Mouse (Mus musculus): ENCODE measurements around the gene Furin. TPM values are rescaled to one million over a fixed set of nuclear protein-coding genes. Genes with fewer than 3 reads are reported as not detected.
"Not testable (repeated sequence)": the region's sequence is repeated elsewhere in the genome, so short reads cannot be mapped to it uniquely, and the experiment has no call there.

Gene Furin
- polyA plus RNA-seq, 1 experiment from 2014 or later: 13.7 TPM

DNA sequence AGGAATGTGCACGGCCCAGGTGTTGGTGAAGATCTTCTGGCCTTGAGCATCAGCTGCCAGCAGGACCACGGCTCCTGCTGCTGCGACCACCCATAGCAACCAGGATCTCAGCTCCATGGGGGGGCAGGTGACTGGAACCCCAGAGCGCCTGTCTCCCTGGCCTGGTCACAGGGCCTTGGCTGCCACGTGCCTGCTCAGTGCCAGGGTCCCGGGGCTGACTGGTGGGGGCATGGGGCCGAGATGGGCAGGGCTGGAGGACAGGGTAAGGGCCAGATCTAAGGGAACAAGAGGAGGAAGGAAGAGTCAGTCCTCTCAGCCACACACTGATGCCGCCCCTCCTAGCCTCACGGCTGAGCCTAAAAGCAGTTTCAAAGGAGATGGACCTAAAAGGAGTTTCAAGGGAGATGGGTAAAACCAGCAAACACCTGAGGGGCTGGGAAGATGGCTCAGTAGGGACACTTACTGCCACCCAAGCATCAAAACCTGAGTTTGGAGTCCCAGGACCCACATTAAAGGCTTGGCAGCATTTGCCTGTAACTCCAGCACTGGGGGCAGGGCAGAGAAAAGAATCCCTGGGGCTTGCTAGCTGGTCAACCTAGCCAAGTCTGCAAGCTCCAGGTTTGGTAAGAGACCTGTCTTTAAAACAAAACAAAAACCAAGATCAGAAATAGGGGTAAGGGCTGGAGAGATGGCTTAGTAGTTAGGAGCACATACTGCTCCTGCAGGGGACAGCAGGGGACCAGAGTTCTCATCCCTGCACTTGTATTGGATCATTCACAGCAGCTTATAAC lies 6.4 kb downstream of the Furin start:
- H3K27ac ChIP-seq: no peak overlapping the region
- H3K27me3 ChIP-seq: no peaks in the 10 kb centered on the region
- 73% methylated on average over 9 of the region's 9 CpGs for WGBS
- H3K36me3 ChIP-seq: peaks cover 39% of the 10 kb centered on the region
- H3K4me2 ChIP-seq: no peak overlapping the region
- H3K4me1 ChIP-seq: peaks cover 38% of the 10 kb centered on the region
- no peak for ATAC-seq (ENCODE audit: insufficient number of reproducible peaks, low FRiP score, low TSS enrichment, low read depth)
- no peaks in the 10 kb centered on the region for H3K9me3 ChIP-seq
- H3K4me3 ChIP-seq: no peak overlapping the region
- H3K9ac ChIP-seq: no peak overlapping the region

DNA sequence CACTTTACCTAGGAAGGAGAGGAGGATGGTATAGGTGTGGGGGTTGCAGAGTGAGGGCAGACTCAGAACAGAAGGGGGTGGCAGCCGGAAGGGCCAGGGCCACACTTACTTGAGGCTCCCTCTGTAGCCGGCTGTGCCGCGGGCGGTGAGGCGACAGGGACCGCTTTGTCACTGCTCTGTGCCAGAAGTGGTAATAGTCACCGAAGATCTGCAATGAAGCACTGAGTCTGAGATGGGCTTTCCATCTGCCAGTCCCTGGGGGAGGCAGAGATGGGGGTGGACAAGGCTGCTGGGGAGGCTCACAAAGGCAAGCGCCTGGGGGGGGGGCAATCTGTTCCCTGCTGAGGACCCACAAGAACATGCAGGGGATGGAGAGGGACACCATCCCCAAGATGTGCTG lies 7.2 kb downstream of the Furin start:
- Histone ChIP-seq H3K27me3 (no peaks in the 10 kb centered on the region), H3K4me2 (no peak overlapping the region), H3K9ac (no peak overlapping the region), H3K36me3 (peaks cover 48% of the 10 kb centered on the region), H3K4me3 (no peak overlapping the region), H3K9me3 (no peaks in the 10 kb centered on the region), H3K27ac (no peak overlapping the region), H3K4me1 (peaks cover 30% of the 10 kb centered on the region)
- WGBS: 91% methylated on average over 9 of the region's 9 CpGs
- no peak for ATAC-seq (ENCODE audit: insufficient number of reproducible peaks, low FRiP score, low TSS enrichment, low read depth)

DNA sequence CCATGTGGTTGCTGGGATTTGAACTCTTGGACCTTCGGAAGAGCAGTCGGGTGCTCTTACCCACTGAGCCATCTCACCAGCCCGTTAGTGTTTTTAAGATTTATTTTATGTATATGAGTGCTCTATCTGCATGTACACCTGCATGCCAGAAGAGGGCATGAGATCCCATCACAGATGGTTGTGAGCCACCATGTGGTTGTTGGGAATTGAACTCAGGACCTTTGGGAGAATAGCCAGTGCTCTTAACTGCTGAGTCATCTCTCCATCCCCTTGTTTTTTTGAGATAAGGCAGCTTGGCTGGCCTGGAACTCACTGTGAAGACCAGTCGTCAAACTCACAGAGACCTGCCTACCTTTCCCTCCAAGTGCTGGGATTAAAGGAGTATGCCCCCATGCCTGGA lies 8.8 kb downstream of the Furin start:
- H3K27ac ChIP-seq; H3K4me2 ChIP-seq; H3K27me3 ChIP-seq; H3K9ac ChIP-seq; H3K4me3 ChIP-seq; H3K9me3 ChIP-seq; ATAC-seq (ENCODE audit: insufficient number of reproducible peaks, low FRiP score, low TSS enrichment, low read depth): not testable (repeated sequence)
- WGBS: 88% methylated on average over 4 of the region's 4 CpGs
- H3K36me3 ChIP-seq: peaks cover 63% of the 10 kb centered on the region
- H3K4me1 ChIP-seq: peaks cover 26% of the 10 kb centered on the region

DNA sequence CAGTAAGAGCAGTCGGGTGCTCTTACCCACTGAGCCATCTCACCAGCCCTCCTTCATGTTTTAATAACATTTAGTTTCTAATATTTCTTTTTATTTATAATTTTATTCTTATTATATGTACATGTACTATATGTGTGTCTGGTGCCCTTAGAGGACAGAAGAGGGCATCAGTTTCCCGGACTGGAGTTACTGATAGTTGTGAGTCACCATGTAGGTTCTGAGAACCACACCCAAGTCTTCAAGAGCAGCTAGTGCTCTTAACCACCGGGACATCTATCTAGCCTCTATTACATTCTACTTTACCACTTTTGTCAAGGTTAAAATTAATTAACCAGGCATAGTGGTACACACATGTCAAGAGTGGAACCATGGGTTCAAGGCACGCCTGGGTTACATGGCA lies 10.6 kb downstream of the Furin start:
- ATAC-seq (ENCODE audit: insufficient number of reproducible peaks, low FRiP score, low TSS enrichment, low read depth): no peak
- Histone ChIP-seq H3K9me3 (no peaks in the 10 kb centered on the region), H3K4me2 (no peak overlapping the region), H3K36me3 (peaks cover 81% of the 10 kb centered on the region), H3K4me1 (peaks cover 13% of the 10 kb centered on the region), H3K9ac (no peak overlapping the region), H3K27me3 (no peaks in the 10 kb centered on the region), H3K4me3 (no peak overlapping the region), H3K27ac (no peak overlapping the region)
- 88% methylated on average over 4 of the region's 4 CpGs for WGBS

DNA sequence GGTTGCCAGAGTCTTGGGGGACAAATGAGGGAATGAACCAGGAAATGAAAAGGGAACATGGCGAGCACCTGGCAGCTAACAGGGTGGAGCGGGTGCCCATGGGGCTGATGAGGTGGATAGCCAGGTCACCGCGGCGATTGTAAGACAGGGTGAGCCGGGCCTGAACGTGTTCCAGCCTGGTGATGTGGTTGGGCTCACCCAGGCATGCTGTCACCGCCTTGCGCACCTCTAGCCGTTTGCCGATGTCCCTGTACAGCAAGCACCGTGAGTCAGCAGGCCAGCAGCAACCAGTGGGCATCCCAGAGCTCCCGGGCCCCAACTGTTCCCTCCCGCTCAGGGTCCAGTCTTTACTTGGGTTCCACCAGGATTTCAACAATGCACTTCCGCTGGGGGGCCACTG lies 13.1 kb downstream of the Furin start:
- Histone ChIP-seq H3K27ac (no peak overlapping the region), H3K27me3 (no peaks in the 10 kb centered on the region), H3K9ac (no peak overlapping the region), H3K4me1 (peaks cover 29% of the 10 kb centered on the region), H3K4me2 (no peak overlapping the region), H3K9me3 (no peaks in the 10 kb centered on the region), H3K4me3 (no peak overlapping the region), H3K36me3 (peaks cover 68% of the 10 kb centered on the region)
- ATAC-seq (ENCODE audit: insufficient number of reproducible peaks, low FRiP score, low TSS enrichment, low read depth): no peak
- 91% methylated on average over 15 of the region's 15 CpGs for WGBS

DNA sequence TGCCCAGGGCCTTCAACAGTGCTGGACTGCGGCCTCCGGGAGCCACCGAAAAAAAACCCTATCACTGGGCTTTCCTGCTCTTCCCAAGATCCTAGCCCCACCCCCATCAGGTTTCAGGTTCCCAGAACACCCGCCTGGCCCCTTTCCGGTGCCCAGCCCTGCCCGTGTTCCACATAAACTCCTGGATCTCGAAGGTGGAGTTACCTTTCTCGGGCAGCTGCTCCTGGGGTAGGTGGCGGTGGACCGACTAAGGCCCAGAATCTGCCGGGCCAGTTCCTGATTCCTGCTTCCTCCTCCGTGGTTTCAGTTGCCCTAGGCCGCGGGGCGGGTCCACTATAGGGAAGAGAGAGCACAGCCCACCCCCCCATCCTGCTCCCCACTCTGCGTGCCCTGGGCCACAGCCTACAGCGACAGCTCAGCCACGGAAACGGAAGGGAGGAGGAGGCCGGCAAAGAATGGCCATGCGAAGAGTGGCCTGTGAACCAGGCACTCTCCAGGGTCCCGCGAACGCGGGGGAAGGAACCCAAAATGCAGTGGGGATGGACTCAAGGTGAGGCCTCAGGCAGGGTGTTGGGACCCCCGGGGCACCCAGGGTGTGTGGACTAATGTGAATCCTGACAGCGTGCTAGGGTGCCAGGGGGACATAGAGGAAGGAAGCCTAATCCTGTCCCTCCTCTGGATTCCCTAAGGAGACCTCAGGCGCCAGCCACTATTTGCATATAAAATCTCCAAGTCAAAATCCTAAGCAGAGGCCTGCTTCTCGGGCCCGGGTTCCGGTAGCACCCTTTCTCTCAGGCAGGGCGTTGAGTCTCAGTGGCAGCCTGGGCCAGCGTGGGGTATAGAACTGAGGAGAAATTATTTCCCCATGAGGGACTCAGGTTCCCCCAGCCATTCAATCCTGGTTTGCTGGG lies 17.3 kb downstream of the Furin start, which contains the start of gene Fes:
Fes (minus strand) TSS at position 314 of the 911 bp plus-strand sequence.
- Histone ChIP-seq H3K4me3 (peak within 1 kb of the TSS; percentile 39), H3K4me2 (peak within 1 kb of the TSS; percentile 53), H3K9me3 (no peaks in the 10 kb centered on the region), H3K27ac (peak within 1 kb of the TSS; percentile 79), H3K4me1 (peaks cover 38% of the 10 kb centered on the region), H3K27me3 (0 out of 2 replicates have a peak, but pooled peaks cover under 1% of the 10 kb centered on the region), H3K36me3 (peaks cover 42% of the 10 kb centered on the region), H3K9ac (peak within 1 kb of the TSS; percentile 47)
- peak; percentile 57 for ATAC-seq (ENCODE audit: insufficient number of reproducible peaks, low FRiP score, low TSS enrichment, low read depth)
- WGBS: 8% methylated on average over 33 of the region's 33 CpGs

DNA sequence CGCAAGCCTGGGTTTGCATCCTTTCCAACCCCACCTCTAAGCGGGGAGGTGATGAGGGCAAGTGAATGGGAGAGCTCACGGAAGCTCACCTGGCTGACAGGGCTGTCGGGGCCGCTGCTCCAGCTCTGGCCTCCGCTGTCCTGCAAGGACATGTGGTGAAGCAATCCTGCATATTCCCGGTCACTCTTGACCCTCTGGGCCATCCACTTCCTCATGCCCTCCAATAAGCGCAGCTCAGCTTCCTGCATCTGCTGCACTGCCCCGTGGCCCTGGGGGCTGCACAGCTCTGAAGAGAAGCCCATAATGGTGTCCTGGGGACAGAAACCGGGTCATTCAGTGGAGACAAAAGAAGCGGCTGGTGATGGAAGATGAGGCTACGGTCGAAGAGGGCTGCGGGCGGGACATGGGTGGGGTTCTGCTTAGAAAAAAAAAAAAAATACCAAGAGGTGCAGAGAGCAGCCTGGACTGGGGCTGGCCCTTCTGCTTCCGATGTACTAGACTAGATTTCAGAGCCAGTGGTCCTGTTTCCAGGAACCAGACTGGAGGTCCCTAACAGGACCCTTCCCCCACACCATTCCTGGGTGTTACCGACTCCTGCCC lies 18.1 kb downstream of the Furin start:
- peak overlapping the region; percentile 47 for H3K9ac ChIP-seq
- 0 out of 2 replicates have a peak, but pooled peaks cover 5% of the 10 kb centered on the region for H3K27me3 ChIP-seq
- H3K27ac ChIP-seq: peak overlapping the region; percentile 79
- peak overlapping the region; percentile 39 for H3K4me3 ChIP-seq
- WGBS: 39% methylated on average over 17 of the region's 17 CpGs
- peaks cover 42% of the 10 kb centered on the region for H3K36me3 ChIP-seq
- H3K4me2 ChIP-seq: peak overlapping the region; percentile 53
- H3K4me1 ChIP-seq: peaks cover 38% of the 10 kb centered on the region
- no peaks in the 10 kb centered on the region for H3K9me3 ChIP-seq
- ATAC-seq (ENCODE audit: insufficient number of reproducible peaks, low FRiP score, low TSS enrichment, low read depth): no peak

DNA sequence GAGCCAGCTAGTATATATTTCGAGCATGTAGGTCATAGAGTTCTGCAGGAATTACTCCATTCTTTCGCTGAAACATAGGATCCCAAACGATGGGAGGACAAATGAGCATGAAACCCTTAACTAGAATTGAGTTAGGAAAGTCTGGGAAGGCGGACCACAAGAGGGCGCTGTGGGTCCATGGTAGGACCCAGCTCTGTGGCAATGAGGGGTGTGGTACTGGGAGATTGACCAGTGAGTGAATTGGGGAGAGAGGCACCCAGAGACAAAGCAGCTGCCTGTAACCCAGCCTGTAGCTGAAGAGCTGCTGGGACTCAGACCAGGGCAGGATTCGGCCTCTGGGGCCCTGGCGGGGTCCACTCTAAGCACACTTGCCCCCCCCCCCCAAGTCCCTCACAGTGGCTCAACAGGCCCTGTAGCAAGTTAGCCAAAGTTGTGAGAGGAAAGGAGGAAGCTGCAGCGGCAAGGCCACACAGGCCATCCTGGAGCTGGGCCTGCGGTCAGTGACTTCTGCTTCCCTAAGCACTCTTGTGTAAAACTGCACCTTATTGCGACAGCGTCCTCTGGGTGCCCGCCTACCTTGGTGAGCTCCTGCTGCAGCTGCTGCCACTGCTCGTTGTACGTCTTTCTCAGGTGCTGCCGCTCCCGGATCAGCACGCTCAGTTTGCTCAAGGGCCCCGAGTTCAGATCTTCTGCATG lies 18.9 kb downstream of the Furin start:
- Histone ChIP-seq H3K27me3 (0 out of 2 replicates have a peak, but pooled peaks cover 6% of the 10 kb centered on the region), H3K4me2 (peak overlapping the region; percentile 53), H3K27ac (peak overlapping the region; percentile 71), H3K36me3 (peaks cover 40% of the 10 kb centered on the region), H3K4me3 (peak overlapping the region; percentile 39), H3K9me3 (no peaks in the 10 kb centered on the region), H3K4me1 (peaks cover 38% of the 10 kb centered on the region), H3K9ac (no peak overlapping the region)
- ATAC-seq (ENCODE audit: insufficient number of reproducible peaks, low FRiP score, low TSS enrichment, low read depth): peak; percentile 57; the same call in 1 of the 2 replicates
- WGBS: 40% methylated on average over 18 of the region's 18 CpGs

DNA sequence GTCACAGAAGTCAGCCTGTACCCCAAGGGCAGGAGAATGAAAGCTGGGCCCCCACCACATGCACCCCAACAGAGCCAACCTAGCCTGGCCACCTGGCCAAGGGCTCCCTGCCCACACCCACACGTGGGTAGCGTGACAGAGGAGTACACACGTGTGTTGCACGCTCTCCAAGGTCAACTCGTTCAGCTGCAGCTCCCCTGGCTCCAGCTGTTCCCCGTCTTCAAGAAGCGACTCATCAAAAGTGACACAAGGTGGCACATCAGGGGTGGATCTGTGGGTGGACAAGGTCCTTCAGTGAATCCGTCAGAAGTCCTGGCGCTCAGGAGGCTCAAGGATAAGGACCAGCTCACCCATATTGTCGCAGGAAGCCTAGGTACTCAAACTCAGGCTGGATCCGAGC lies 22.3 kb downstream of the Furin start:
- no peak overlapping the region for H3K4me3 ChIP-seq
- H3K4me1 ChIP-seq: peaks cover 17% of the 10 kb centered on the region
- no peak overlapping the region for H3K4me2 ChIP-seq
- H3K36me3 ChIP-seq: peaks cover 45% of the 10 kb centered on the region
- 72% methylated on average over 11 of the region's 11 CpGs for WGBS
- no peak overlapping the region for H3K27ac ChIP-seq
- 0 out of 2 replicates have a peak, but pooled peaks cover 6% of the 10 kb centered on the region for H3K27me3 ChIP-seq
- H3K9me3 ChIP-seq: no peaks in the 10 kb centered on the region
- H3K9ac ChIP-seq: no peak overlapping the region
- no peak for ATAC-seq (ENCODE audit: insufficient number of reproducible peaks, low FRiP score, low TSS enrichment, low read depth)

DNA sequence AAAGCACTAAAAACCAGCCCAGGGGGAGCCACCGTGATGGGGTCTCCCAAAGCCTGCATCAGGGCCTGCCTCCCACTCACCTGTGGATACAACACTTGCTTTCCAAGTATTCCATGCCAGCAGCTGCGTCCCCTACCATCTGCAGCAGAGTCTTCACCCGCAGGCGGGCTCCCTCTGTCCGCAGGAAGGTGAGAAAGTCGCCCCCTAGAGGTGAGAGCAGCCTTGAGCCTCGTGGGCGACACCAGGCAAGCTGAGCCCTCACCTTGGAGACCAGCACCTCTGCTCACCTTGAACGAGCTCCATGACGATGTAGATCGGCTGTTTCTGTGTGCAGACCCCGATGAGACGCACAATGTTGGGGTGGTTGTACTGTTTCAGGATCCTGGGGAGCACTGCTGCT lies 25.7 kb downstream of the Furin start:
- no peak overlapping the region for H3K27ac ChIP-seq
- no peaks in the 10 kb centered on the region for H3K9me3 ChIP-seq
- H3K4me3 ChIP-seq: no peak overlapping the region
- no peak overlapping the region for H3K4me2 ChIP-seq
- no peak for ATAC-seq (ENCODE audit: insufficient number of reproducible peaks, low FRiP score, low TSS enrichment, low read depth)
- H3K9ac ChIP-seq: no peak overlapping the region
- WGBS: 61% methylated on average over 13 of the region's 13 CpGs
- H3K4me1 ChIP-seq: no peaks in the 10 kb centered on the region
- 0 out of 2 replicates have a peak, but pooled peaks cover 6% of the 10 kb centered on the region for H3K27me3 ChIP-seq
- H3K36me3 ChIP-seq: peaks cover 45% of the 10 kb centered on the region

DNA sequence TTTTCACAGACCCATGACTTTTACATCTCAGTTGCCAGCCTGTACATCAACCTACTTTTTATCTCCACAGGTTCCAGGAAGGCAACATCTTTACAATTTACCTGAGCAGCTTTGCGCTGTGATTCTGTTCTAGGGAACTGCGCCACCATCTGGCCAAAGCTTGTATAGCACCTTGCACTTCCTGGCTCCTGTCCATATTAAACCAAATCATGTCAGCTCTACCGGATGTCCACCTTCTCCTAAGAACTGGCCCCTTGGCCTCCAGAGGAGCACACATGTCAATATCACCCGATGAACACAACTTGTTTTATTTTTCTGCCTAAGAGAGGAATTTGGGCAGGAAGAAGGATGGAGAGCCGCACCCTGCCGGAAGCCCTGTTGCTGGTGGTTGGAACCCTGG lies 27.8 kb downstream of the Furin start:
- Histone ChIP-seq H3K27me3 (0 out of 2 replicates have a peak, but pooled peaks cover 4% of the 10 kb centered on the region), H3K9me3 (no peaks in the 10 kb centered on the region), H3K36me3 (peaks cover 32% of the 10 kb centered on the region), H3K4me3 (no peak overlapping the region), H3K27ac (no peak overlapping the region), H3K4me2 (no peak overlapping the region), H3K4me1 (0 out of 2 replicates have a peak, but pooled peaks cover 4% of the 10 kb centered on the region), H3K9ac (no peak overlapping the region)
- ATAC-seq (ENCODE audit: insufficient number of reproducible peaks, low FRiP score, low TSS enrichment, low read depth): no peak
- 32% methylated on average over 6 of the region's 6 CpGs for WGBS
